Mouse (Mus musculus) lung, embryonic 15.5 days (tissue): ENCODE data around the gene Gm17268. TPM values are rescaled to one million over a fixed set of nuclear protein-coding genes. Genes with fewer than 3 reads are reported as not detected.

Source experiments
- ATAC-seq: fragments of 200-750 bp; cut with Nextera tagmentation; 2 replicates; pipeline ENCODE4 v1.8.0; 2017; ENCODE audit warnings: moderate number of reproducible peaks, borderline replicate concordance; ENCODE audit not compliant: low FRiP score, low TSS enrichment; ENCODE audit errors: extremely low read depth
- H3K27ac ChIP-seq: fragments of 300-500 bp; sonication (generic); 2 replicates; pipeline ENCODE4 v1.5.1; 2015; ENCODE audit warnings: moderate library complexity, mild to moderate bottlenecking, inconsistent platforms
- H3K27me3 ChIP-seq: fragments of 300-500 bp; sonication (generic); 2 replicates; pipeline ENCODE4 v1.6.1; 2015; ENCODE audit warnings: inconsistent platforms
- H3K36me3 ChIP-seq: fragments of 300-500 bp; sonication (generic); 2 replicates; pipeline ENCODE4 v1.6.1; 2015; ENCODE audit warnings: inconsistent platforms
- H3K4me1 ChIP-seq: fragments of 300-500 bp; sonication (generic); 2 replicates; pipeline ENCODE4 v1.6.1; 2015; ENCODE audit warnings: inconsistent platforms
- H3K4me2 ChIP-seq: fragments of 300-500 bp; sonication (generic); 2 replicates; pipeline ENCODE4 v1.6.1; 2015; ENCODE audit warnings: inconsistent platforms, mild to moderate bottlenecking, moderate library complexity
- H3K4me3 ChIP-seq: fragments of 300-500 bp; sonication (generic); 2 replicates; pipeline ENCODE4 v1.5.1; 2015; ENCODE audit warnings: mild to moderate bottlenecking, inconsistent platforms
- H3K9ac ChIP-seq: fragments of 300-500 bp; sonication (generic); 2 replicates; pipeline ENCODE4 v1.6.1; 2015; ENCODE audit warnings: inconsistent platforms
- H3K9me3 ChIP-seq: fragments of 300-500 bp; sonication (generic); 2 replicates; pipeline ENCODE4 v1.6.1; 2016; ENCODE audit warnings: inconsistent platforms
- WGBS: fragments of 180-500 bp; shearing (Covaris S2); methylation state at CpG from one replicate; pipeline ENCODE4 v1.1.7; 2015; 5-methylcytosine and 5-hydroxymethylcytosine counted together
- polyA plus RNA-seq: library from polyadenylated mRNA; unstranded; fragments of >200 nt; fragmentation: Nextera tagmentation; extraction: Ambion mirVana; gene quantifications from 2 replicates; pipeline ENCODE4 v1.2.1, GENCODE M21; 2015

Gene Gm17268
- polyA plus RNA-seq, 1 experiment from 2014 or later = not detected

GRCm38 (mm10) chr11:82023769-82024168 is 14.6 kb downstream of the Gm17268 start:
- H3K4me2 ChIP-seq = no peak overlapping the region
- ATAC-seq = no peak
- H3K4me3 ChIP-seq = no peak overlapping the region
- no peaks in the 10 kb centered on the region for H3K27me3 ChIP-seq
- no peak overlapping the region for H3K27ac ChIP-seq
- H3K4me1 ChIP-seq = no peaks in the 10 kb centered on the region
- WGBS = 64% methylated on average over 4 of the region's 4 CpGs
- no peak overlapping the region for H3K9ac ChIP-seq
- H3K36me3 ChIP-seq = no peaks in the 10 kb centered on the region
- H3K9me3 ChIP-seq = no peaks in the 10 kb centered on the region

DNA sequence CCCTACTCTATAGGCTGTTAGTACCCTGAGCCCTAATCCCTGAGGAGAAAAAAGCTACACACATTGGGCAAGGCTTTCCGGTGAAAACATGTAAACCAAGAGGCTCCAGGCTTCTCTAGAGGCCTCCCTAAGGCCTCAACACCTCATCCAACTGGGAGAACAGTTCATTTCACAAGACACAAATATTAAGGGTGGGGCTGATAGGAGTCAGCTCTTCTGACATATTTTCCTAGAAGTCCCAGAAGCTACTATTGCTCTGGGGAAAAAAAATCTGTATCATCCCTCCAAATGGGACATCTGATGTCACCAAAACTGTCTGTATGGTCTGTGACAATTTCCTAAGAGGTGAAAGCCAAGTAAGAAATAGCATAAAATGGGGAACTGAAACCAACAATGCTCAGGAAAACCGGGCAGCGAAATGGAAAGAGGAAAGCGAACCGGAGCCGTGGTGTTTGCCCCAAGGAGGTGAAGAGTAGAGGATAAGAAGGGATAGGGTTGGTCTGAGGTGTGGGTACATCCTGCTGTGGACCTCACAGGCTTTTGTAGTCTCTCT is 15.8 kb downstream of the Gm17268 start:
- H3K27ac ChIP-seq = no peak overlapping the region
- WGBS = 79% methylated on average over 6 of the region's 6 CpGs
- H3K4me2 ChIP-seq = no peak overlapping the region
- H3K9me3 ChIP-seq = no peaks in the 10 kb centered on the region
- no peak overlapping the region for H3K9ac ChIP-seq
- H3K36me3 ChIP-seq = no peaks in the 10 kb centered on the region
- no peak for ATAC-seq
- H3K4me3 ChIP-seq = no peak overlapping the region
- H3K27me3 ChIP-seq = no peaks in the 10 kb centered on the region
- no peaks in the 10 kb centered on the region for H3K4me1 ChIP-seq

- H3K9ac ChIP-seq = no peak overlapping the region
- WGBS = 45% methylated on average over 3 of the region's 3 CpGs
Observed at GRCm38 (mm10) chr11:82021406-82021805, 17.0 kb downstream of the Gm17268 start.

DNA sequence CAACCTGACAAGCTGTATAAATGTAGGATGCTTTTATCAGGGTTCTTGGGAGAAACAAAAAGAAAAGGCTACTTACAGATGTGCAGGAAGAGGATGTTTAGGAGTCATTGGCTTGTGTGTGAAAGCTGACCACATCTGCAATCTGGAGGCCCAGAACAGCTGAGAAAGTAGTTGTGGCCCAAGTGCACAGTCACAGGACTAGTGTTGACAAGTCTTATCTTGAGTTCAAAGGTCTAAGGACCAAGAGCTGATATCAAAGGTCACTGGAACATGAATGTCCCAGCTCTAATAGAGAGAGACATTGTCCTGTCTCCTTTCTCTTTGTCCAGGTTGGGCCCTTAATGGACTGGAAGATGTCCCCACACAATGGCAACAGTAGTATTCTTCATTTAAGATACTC is 18.6 kb downstream of the Gm17268 start:
- Histone ChIP-seq H3K9ac (no peak overlapping the region), H3K27me3 (no peaks in the 10 kb centered on the region), H3K4me3 (no peak overlapping the region), H3K4me1 (no peaks in the 10 kb centered on the region), H3K9me3 (no peaks in the 10 kb centered on the region), H3K27ac (no peak overlapping the region), H3K36me3 (no peaks in the 10 kb centered on the region), H3K4me2 (no peak overlapping the region)
- no peak for ATAC-seq

More at GRCm38 (mm10) chr11:82021406-82021805, 17.0 kb downstream of the Gm17268 start:
- Histone ChIP-seq H3K27ac (no peak overlapping the region), H3K36me3 (no peaks in the 10 kb centered on the region), H3K4me2 (no peak overlapping the region), H3K27me3 (no peaks in the 10 kb centered on the region), H3K4me3 (no peak overlapping the region), H3K9me3 (no peaks in the 10 kb centered on the region), H3K4me1 (no peaks in the 10 kb centered on the region)
- no peak for ATAC-seq

GRCm38 (mm10) chr11:82019389-82019788 is 19.0 kb downstream of the Gm17268 start:
- Histone ChIP-seq H3K27ac (no peak overlapping the region), H3K4me2 (no peak overlapping the region), H3K9me3 (no peaks in the 10 kb centered on the region), H3K36me3 (no peaks in the 10 kb centered on the region), H3K4me1 (no peaks in the 10 kb centered on the region), H3K27me3 (no peaks in the 10 kb centered on the region), H3K9ac (no peak overlapping the region), H3K4me3 (no peak overlapping the region)
- 33% methylated on average over 2 of the region's 2 CpGs for WGBS
- ATAC-seq = no peak

DNA sequence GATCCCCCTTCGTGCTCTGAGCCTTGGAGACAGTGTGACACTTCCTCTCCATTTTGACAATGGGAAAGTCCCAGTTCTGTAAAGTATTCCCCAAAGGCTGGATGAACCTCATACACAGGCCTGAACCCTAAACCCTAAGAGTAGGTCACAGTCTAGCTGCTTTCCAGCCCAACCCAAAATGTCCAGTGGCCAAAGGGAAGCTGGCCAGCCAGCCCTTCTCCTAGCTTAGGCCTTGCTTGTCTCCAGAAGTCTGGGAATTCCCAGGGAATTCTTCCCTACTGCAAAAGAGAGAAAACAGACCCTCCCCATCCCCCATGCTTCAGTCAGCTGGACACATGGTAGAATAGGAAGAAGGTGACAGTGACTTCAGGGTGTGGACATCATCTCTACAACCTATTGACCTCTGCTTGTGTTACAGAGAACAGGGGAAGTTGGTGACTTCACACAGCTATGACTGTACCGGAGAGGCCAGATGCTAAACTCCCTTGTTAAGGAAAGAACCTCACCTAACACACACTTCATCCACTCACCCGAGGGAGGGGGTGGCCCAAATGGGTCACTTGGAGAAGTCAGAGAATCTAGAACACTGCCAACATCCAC is 22.1 kb downstream of the Gm17268 start:
- whole genome bisulfite sequencing = 74% methylated on average over 3 of the region's 3 CpGs
- no peaks in the 10 kb centered on the region for H3K36me3 ChIP-seq
- no peak for ATAC-seq
- no peak overlapping the region for H3K4me2 ChIP-seq
- no peak overlapping the region for H3K27ac ChIP-seq
- no peaks in the 10 kb centered on the region for H3K4me1 ChIP-seq
- H3K9ac ChIP-seq = no peak overlapping the region
- no peaks in the 10 kb centered on the region for H3K27me3 ChIP-seq
- no peak overlapping the region for H3K4me3 ChIP-seq
- no peaks in the 10 kb centered on the region for H3K9me3 ChIP-seq

DNA sequence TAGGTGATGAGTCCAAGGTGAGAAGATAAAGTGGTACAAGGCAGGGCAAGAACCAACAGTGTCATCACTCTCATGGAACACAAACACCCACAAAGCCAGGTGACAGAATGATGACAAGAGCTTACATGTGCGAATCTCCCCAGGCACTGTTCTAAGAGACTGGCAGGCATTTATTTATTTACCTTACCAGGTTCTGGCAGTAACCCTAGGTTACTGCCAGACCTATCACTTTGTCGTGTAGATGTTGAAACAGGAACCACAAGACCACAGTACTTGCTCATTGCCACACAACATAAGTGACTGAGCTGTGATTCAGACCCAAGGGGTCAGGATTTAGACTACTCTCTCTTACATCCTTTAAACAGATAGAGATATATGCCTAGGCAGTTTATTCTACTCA is 23.3 kb downstream of the Gm17268 start:
- WGBS = 36% methylated on average over 2 of the region's 2 CpGs
- no peaks in the 10 kb centered on the region for H3K27me3 ChIP-seq
- H3K27ac ChIP-seq = no peak overlapping the region
- no peak overlapping the region for H3K4me3 ChIP-seq
- no peaks in the 10 kb centered on the region for H3K36me3 ChIP-seq
- no peak for ATAC-seq
- no peaks in the 10 kb centered on the region for H3K4me1 ChIP-seq
- H3K9me3 ChIP-seq = no peaks in the 10 kb centered on the region
- no peak overlapping the region for H3K9ac ChIP-seq
- H3K4me2 ChIP-seq = no peak overlapping the region

- no peak overlapping the region for H3K4me2 ChIP-seq
- no peaks in the 10 kb centered on the region for H3K27me3 ChIP-seq
- H3K36me3 ChIP-seq = no peaks in the 10 kb centered on the region
- 12% methylated on average over 1 of the region's 1 CpGs for WGBS
- no peaks in the 10 kb centered on the region for H3K9me3 ChIP-seq
- ATAC-seq = 0 out of 2 replicates have a peak, but pooled peaks have one; percentile 10
- no peaks in the 10 kb centered on the region for H3K4me1 ChIP-seq
- no peak overlapping the region for H3K9ac ChIP-seq
- H3K4me3 ChIP-seq = no peak overlapping the region
- H3K27ac ChIP-seq = no peak overlapping the region
Observed at GRCm38 (mm10) chr11:82013756-82014155, 24.6 kb downstream of the Gm17268 start.

DNA sequence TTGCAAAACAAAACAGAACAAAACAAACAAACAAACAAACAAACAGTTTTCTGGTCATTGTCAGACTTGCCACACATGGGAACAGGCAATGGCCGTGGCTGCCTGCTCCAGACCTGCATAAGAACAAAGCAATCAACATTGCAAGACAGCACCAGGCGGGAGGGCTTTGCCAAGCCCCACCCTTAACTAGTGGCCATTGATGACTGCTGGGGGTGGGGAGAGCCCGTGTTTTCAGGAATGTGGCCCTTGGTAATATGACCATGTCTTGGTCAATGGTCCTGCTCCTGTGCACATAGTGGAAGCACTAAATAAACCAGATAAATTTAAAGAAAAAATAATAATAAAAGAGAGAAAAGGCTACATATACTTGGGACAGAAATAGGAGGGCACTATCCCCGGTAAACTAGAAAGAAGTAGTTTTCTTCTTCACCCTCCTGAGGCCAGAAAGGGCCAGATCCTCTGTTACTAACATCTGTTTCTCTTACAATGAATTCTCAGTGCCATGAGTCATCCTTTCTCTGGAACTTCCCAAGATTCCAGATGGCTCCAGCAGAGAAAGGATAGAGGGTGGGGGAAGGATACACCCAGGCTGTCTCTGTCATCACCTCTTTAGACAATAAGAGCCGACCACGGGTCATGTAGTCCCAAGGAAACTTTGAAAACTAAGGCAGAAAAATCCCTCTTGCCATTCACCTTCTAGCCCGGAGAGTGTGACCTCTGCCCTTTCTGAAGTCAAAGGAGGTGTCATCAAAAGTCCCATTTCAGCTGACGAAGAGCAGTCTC is 26.8 kb downstream of the Gm17268 start:
- H3K4me3 ChIP-seq = no peak overlapping the region
- no peak for ATAC-seq
- H3K9ac ChIP-seq = no peak overlapping the region
- H3K27ac ChIP-seq = no peak overlapping the region
- no peaks in the 10 kb centered on the region for H3K27me3 ChIP-seq
- 54% methylated on average over 8 of the region's 8 CpGs for WGBS
- peaks cover 12% of the 10 kb centered on the region for H3K4me1 ChIP-seq
- no peaks in the 10 kb centered on the region for H3K9me3 ChIP-seq
- H3K36me3 ChIP-seq = no peaks in the 10 kb centered on the region
- no peak overlapping the region for H3K4me2 ChIP-seq

DNA sequence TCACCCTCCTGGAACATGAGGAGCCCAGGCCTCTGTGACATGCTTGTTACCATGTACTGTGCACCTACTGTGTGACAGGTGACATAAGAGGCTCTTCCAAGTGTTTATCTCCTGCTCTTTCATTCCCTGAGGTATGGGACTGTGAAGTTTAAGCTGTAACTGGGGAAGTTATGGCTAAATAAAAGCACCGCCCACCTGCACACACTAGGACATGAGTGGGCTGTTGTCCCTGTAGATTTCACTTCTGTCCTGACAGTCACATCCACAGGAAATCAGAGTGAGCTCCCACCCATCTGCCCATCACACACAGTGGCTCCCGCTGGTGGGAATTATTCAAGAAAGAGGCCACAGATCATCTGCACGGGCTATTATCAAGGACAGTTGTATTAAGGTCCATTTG is 28.2 kb downstream of the Gm17268 start:
- 94% methylated on average over 3 of the region's 3 CpGs for WGBS
- no peaks in the 10 kb centered on the region for H3K27me3 ChIP-seq
- H3K4me3 ChIP-seq = no peak overlapping the region
- no peaks in the 10 kb centered on the region for H3K9me3 ChIP-seq
- H3K27ac ChIP-seq = no peak overlapping the region
- peaks cover 14% of the 10 kb centered on the region for H3K4me1 ChIP-seq
- H3K36me3 ChIP-seq = no peaks in the 10 kb centered on the region
- ATAC-seq = no peak
- H3K9ac ChIP-seq = no peak overlapping the region
- H3K4me2 ChIP-seq = no peak overlapping the region

DNA sequence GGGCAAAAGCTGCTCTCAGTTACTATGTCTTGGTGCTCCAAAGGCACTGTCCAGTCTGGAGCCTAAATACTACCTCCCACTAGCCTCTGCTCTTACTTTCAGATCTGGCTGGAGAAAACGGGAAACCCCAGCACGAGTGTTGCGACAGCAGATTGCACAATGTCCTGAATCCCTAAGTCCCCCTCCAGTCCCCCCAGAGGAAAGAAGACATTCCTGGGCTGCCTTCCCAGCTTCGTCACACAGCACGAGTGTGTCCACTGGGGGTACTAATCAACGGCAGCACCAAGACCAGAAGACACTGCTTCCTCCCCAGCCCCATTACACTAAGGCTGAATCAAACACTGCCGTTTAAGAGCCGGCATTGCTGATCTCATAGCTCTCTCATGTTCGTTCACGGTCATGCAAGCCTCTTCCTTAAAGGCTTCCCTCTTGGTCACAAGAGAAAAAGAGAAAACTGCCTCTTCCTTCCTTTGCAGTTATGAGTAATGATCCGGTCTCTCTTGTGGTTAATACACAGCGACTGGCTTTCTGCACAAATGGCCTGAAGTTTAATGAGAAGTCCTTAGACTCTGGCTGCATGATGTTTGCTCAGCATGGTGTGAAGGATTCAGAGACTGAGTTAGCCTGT is 31.5 kb downstream of the Gm17268 start:
- no peaks in the 10 kb centered on the region for H3K9me3 ChIP-seq
- 29% methylated on average over 12 of the region's 12 CpGs for WGBS

GRCm38 (mm10) chr11:82004810-82005209 is 33.6 kb downstream of the Gm17268 start:
- H3K4me1 ChIP-seq = peaks cover 14% of the 10 kb centered on the region
- ATAC-seq = no peak
- H3K27ac ChIP-seq = no peak overlapping the region
- no peak overlapping the region for H3K4me3 ChIP-seq
- 52% methylated on average over 2 of the region's 2 CpGs for WGBS
- no peak overlapping the region for H3K4me2 ChIP-seq
- no peaks in the 10 kb centered on the region for H3K9me3 ChIP-seq
- no peaks in the 10 kb centered on the region for H3K36me3 ChIP-seq
- H3K9ac ChIP-seq = no peak overlapping the region
- no peaks in the 10 kb centered on the region for H3K27me3 ChIP-seq

More for the DNA sequence above, 31.5 kb downstream of the Gm17268 start:
- H3K36me3 ChIP-seq = no peaks in the 10 kb centered on the region
- peak; percentile 84 for ATAC-seq
- H3K27ac ChIP-seq = peak overlapping the region; percentile 75
- H3K4me2 ChIP-seq = peak overlapping the region; percentile 9; the same call in 1 of the 2 replicates
- H3K4me3 ChIP-seq = no peak overlapping the region
- no peak overlapping the region for H3K9ac ChIP-seq
- no peaks in the 10 kb centered on the region for H3K27me3 ChIP-seq
- peaks cover 14% of the 10 kb centered on the region for H3K4me1 ChIP-seq
